Mouse (Mus musculus): ENCODE data around the gene Ptprr.

The Ptprr gene

DNA sequence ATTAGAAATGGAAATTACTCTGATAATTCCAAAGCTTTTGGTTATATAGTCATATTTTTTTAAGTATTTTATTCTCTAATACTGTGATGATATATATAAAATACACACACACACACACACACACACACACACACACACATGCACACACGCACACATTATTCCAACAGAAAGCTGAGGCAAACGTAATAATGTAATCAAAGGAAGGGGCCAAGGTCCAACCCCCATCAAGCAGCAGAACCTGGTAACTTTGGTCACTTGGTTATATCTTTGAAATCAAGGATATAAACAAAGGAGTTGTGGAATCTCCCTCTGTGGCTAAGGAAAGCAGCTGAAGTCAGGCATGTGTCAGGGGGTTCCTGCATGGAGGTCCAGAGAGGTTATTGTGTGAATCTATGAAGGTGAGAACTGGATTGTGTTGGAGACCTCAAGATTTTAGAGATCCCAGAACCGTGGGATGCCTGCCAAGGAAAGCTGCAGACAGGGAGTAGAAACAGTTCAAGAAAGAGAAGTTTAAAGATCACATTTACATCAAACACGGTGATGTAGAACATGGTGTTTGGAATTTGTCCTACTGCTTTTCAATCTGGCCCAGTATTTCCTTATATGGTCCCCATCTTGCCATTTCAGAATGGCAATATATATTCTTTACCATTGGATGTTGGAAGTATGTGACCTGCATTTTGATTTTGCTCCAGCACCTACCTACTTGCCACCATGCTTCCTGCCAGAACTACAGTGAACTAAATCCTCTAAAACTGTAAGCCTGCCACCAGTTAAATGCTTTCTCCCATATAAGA, 98.1 kb downstream of the Ptprr start:
- no peak for DNase-seq (ENCODE audit: low spot score)

DNA sequence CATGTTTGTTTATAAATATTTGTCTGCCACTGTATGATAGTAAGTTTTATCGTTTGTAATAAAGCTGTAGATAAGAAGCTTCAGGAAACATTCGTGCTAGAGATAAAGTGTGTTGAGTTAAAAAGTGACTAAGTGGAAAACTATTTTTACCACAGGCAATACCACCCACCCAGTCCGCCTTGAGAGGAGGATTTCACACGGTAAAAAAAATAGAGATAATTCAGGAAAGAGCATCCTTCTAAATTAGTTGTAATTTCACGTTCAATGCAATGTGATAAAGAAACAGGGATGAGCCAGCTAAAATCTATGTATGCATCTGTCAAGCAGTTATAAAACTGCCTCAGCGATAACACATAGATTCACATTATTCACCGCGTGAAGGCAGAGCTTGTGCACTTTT, 99.0 kb downstream of the Ptprr start:
- no peak for DNase-seq (ENCODE audit: low spot score)

DNA sequence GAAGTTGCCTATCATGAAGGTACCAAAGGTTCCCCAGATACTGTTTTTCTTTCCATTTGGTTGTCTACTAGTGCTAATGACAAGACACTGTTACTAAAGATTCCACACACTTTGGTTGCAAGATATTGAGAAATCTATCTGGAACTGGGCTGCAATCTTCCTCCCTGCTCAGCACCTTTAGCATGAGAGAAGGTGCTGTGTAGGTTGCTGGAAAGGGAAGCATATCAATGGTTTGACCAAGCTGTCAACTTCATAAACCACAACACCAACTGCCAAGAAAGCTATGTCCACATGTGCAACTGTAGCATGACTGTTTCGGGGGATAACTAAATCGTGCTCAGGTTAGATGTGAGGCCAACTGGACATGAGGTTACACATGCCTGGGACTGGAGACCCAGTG, 103.5 kb downstream of the Ptprr start:
- DNase-seq (ENCODE audit: low spot score): no peak

DNA sequence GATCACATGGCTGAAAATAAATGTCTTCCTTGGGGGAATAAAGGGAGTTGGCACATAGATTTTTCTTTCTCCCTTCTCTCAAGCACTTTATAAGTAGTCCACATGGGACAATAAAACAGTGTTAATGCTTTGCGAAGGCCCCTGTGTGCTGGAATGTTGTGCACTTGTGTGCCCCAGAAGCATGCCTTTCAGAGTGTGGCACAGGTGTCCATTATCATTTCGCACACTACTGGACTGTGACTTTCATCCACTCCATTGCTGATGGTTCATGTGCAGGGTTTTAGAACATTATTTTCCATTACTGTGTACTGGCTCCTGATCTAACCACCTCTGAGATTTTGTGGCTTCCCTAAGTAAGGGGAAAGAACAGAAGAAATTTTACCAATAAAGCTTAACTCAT, 105.8 kb downstream of the Ptprr start:
- DNase-seq (ENCODE audit: low spot score): no peak

DNA sequence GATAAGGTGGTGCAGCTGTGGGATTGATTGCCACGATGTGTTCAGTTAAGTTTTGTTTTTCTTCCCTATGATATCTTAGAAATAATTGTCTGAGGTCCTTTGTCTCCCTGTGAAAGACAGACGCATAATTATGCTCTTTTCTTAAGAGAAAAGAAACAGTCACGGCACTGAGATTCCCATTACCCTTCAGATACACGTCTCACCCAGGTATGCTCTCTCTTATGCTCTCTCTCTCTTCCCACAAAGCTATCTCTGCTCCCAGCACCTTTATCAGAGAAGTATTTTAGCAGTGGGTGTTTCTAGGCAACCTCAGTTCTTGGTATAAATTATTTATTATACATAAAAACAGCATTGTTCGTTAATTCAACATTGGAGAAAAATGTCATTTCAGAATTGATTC, 107.4 kb downstream of the Ptprr start:
- no peak for DNase-seq (ENCODE audit: low spot score)

DNA sequence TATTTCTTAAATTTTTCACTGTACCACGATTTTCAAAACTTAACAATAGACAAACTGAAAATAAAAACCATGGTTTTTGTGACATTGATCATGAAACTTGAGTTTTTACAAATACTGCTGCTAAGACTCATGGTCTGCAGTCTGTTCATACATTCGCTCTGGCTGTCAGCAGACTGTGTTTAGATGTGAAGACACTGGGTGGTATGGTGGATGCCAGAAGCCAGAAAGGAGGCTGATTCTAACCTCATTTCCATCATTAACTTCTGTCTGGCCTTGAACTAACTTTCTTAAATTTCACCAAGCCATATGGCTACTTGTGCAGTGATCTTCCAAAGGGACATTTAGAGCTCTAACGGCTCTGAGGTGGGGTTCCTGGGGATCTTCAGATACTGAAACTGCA, 112.4 kb downstream of the Ptprr start:
- no peak for DNase-seq (ENCODE audit: low spot score)

DNA sequence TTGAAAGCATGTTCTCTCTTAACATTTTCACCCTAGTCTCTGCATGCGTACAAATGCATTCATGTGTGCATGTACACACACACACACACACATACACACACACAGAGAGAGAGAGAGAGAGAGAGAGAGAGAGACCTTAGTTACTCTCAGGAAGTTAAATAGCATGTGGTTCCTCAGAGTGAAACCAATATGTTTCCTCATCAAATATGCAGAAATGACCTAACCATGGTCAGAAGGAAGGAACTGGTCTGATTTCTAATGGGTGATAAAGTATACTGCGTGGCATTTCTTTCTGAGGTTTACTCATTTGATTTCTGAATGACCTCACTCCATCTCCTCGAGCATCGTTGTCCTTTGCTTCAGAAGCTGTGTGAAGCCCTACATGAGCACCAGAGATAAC, 113.2 kb downstream of the Ptprr start:
- DNase-seq (ENCODE audit: low spot score): no peak

DNA sequence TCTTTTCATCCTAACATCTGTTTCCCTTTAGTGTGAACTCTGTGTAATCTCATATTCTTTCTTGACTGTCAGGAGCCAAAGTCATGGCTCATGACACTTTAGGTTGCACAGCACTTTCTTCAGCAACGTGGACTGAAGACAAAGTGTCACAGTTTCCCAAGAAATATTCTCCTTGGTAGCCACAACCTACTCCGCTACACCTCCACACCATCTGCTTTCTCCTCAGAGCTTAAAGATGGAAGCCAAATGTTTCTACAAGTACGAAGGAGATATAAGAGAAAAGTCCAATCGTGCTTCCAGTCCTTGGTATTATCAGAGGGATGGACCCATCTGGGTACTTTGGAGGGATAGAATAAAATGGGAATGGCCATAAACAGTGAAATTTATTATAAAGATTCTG, 114.2 kb downstream of the Ptprr start:
- DNase-seq (ENCODE audit: low spot score): no peak

DNA sequence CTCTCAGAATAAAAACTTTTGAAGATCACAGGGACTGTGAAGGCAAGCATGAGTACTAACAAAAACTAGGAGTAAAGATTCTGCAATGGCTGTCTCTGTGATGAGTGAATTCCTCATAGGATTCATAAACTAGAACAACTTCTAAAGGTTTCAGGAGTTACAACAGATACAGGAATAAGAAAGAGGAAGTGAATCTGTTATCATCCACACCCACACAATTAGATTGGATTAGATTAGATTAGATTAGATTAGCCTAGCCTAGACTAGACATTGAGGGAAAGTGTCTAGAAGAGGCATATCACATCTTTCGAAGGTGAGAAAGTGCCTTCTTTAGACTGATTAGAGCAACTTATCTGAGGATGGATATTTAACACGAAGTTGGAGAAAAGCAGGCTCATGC, 117.2 kb downstream of the Ptprr start:
- no peak for DNase-seq (ENCODE audit: low spot score)

DNA sequence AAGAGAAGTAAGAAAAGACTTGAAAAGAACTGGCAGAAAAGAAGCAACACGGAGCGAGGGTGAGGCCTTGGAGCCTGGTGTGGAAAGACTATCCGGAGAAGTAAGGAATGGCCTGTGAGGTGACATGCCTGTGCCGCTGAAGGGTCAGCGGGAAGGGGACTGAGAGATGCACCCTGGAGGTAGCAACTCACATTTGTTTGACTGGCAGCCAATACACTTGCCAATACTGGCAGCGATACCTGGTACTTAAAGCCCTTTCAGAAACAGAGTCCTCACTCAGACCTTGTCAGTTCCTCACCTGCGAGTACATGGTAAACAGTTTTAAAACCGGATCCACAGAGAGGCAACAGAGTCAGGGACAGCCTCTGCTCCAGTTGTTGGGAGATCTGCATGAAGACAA, 122.2 kb downstream of the Ptprr start:
- DNase-seq (ENCODE audit: low spot score): no peak

DNA sequence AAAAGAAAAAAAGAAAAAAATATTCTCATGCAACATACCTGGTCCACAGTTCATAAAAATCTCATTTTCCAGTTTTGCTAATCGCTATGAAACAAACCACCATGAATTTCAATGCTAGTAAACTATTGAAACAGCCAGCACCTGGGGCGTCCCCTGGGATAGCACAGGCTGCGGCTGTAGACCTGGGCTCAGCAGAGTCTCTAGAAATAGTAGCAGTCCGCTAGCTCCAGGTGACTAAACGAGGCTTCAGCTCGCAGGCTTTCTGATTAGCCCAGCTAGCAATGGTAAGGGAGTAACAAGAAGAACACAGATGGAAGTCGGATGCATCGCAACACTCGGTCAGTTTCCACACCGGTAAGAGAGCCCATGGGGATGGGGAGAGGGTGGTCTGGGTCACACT, 125.7 kb downstream of the Ptprr start:
- DNase-seq (ENCODE audit: low spot score): no peak

DNA sequence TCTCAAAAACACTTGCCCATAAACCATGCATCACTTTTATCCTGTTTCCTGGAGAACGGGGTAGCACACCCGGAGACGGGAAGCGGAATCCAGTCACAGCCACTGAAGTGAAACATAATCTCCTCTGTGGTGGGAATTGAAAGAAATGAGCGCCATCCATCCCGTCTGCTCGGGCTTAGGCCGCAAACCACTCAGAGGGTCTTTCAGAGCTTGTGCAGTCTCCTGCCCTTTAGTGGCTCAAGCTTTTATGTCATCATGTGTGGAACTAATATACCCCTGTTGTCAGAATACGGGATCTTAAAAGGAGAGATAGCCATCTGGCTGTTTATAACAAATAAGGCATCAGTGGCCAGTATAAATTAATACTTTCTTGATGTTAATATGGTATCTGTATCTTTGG, 128.1 kb downstream of the Ptprr start:
- DNase-seq (ENCODE audit: low spot score): no peak

DNA sequence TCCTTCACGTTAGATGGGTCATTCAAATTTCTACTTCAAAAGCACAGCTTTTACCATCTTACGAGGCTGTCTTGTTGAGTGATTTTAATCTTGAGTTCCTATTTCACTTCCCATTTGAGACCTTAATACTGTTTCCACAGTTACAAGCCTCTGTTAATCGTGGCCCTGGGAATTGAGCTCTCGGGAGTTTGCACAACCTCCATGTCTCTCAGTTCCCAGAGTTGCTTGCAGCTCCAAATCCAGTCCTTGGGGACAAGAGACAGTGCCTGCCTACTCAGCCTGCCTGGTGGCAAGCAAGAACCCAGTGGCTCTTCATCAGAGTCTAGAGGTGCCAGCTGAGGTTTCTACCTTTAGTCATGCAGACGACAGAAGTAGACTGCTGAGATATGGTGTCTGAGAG, 136.7 kb downstream of the Ptprr start:
- no peak for DNase-seq (ENCODE audit: low spot score)

DNA sequence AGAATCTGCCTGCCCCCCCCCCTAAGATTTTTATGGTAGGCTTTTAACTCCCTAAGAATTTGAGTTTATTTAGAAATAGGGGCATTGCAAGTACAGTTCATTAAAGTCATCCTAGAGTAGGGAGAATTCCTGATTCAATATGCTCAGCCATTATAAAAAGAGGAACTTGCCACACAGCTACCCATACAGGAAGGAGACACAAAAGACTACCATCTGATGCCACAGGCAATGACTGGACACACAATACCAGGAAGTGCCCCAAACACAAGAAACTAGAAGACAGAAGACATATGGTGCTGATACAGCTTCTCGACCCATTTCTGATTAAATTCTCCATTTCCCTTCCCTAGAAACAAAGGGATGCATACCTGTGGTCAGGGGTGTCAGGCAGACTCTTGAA, 138.7 kb downstream of the Ptprr start:
- no peak for DNase-seq (ENCODE audit: low spot score)

DNA sequence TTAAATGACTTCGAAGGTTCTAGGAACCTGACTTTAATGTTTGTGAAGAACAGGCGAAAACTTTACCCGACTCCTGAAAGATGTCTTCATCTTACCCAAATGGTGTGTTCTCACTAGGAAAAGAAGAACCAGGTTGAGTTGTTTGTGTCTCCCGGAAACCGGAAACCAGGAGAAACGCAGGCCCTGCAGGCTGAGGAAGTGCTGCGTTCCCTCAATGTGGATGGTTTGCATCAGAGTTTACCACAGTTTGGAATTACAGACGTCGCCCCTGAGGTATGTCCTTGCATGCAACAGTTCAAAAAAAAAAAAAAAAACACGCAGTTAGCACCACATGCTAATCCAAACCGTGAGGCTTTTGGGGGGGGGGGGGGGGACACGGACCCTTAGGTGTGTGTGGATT, 144.3 kb downstream of the Ptprr start:
- DNase-seq (ENCODE audit: low spot score): no peak

DNA sequence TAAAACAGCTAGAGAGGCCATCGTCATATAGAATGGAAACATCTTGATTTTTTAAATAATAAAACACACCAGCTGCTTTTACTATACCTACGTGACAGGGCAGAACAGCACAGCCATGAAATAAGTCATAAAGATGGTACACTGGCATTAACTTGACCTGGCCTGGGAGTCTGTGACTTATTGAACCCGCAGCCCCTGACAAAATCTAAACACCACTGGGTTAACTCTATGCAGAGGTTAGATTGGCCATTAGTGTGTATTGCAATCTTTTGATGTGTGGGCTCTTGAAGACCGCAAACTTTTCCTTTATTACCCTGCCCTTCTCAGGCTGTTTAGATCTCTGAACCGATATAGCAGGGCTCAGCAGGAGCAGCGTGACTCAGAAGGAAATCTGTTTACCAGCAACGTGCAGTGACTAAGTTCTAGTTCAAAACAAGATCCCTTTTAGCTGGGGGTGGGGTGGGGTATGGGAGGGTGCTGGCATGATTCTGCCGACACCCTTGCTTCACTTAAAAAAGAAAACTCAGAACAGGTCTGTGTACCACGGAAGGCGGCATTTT, 157.4 kb downstream of the Ptprr start:
- no peak for DNase-seq (ENCODE audit: low spot score)

DNA sequence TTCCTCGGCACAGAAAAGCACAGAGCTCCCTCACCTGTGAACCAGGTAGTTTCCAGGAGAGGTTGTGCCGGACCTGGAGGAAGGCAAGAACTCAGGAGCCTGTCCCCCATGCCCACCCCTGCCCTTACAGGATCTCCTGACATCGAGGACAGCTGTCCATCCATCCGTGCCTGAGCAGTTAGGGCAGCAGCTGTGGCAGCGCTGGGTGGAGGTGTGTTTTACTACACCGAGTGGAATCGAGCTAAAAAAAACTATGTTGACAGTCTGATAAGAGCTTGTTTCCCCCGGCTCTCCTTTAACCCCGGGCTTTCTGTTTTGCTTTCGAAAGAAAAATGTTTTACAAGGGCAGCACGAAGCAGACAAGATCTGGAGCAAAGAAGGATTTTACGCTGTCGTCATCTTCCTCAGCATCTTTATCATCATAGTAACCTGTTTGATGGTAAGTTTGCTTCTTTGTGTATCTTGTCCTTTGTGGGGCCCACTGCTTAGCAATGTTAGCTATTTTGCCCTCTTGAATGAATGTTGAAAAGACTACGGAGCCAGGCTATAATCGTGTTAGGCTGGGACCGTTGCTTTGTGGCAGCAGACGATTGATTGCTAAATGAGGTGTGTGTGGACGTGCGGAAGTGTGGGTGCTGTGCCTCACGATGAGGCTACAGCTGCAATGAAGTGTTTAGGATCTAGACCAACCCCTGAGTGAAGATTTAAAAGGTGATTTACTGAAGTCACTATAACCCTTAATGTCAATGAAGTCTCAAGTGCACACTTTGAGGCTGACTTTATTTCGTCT, 159.6 kb downstream of the Ptprr start:
- DNase-seq (ENCODE audit: low spot score): no peak

DNA sequence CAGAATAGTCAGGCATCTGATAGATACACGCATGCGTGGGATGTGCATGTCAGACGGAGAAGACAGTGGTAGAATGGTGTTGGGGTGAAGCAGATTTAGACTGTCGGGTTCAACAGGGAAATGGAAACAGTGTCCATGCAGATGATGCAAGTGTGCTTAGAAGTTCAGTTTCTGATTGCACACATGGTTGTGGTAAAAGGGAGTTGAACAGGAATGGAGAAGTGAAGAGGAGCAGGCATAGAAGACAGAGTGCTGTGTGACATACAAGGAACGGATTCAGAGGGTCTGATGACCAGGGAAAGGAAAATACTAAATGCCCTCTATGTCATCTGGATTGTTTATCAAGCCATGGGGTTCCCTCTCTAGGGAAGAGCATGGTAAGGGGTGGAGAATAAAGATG, 163.2 kb downstream of the Ptprr start:
- no peak for DNase-seq (ENCODE audit: low spot score)

DNA sequence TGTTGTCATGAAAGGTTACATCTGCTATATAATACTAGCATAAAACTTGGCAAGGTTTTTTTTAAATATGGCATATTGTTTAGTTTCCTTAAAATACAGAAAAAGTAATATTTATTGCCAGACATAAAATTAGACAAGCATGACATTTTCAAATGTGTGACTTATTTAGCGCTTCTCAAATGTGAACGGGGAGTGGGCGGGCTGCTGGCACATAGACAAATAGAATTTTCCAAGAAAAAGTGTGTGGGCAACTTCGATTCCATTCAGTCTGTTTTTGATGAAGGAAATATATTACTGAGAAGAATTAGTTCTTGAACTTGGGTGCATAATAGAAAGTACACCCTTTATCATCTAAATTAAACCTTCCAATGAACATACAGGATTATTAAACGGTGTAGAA, 164.2 kb downstream of the Ptprr start:
- no peak for DNase-seq (ENCODE audit: low spot score)

DNA sequence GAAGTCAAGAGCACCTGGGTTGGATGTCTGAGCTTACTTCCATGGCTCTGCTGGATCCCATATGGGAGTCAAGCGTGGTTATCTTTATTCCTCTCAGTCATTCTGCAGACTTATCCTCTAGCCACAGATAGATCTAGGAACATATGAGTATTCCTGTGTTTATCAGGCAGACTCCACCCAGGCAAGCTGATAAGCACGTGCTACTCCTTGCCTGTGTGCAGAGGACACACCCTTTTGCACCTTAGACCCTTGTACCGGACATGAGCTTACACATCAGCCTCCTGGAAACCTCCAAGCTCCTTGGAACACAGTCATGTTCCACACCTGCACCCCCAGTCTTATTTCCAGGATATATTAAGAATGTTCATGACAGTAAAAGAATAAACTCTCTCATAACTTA, 165.2 kb downstream of the Ptprr start:
- DNase-seq (ENCODE audit: low spot score): no peak

DNA sequence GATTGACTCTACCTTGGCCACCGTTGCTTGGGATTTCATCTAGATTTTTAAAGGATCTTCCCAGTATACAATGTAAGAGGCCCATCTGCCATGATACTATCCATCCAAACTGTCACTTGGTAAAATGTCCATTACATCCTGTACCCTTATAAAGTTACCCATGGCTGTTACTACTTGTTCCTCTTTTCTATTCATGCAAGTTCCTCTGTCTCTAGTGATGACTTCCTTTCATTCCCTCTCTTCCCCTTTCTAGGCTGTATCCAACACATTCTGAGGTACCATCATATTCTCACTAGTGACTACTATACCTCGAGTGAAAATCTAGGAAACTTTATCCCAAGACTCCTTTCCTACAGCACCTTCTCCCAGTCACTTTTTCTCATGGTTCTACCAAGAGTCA, 173.7 kb downstream of the Ptprr start:
- DNase-seq (ENCODE audit: low spot score): no peak

DNA sequence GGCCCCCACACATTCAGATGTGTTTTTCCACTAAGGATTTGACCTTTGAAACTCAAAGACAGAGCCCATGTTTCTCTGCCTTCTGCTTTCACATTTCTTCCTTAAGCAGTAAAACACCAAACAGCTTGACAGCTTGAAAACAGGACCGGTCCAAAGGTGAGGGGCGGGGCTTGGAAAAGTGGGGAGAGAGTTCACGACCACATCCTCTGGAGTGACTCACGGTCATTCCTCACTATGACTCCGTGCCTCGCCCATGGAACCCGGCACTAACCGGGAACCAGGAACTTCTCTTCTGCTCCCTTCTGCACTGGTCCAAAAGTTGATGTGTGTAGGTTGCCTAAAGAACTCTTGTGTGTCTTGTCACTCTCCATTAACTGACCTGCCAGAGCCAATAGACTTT, 174.3 kb downstream of the Ptprr start:
- DNase-seq (ENCODE audit: low spot score): no peak

DNA sequence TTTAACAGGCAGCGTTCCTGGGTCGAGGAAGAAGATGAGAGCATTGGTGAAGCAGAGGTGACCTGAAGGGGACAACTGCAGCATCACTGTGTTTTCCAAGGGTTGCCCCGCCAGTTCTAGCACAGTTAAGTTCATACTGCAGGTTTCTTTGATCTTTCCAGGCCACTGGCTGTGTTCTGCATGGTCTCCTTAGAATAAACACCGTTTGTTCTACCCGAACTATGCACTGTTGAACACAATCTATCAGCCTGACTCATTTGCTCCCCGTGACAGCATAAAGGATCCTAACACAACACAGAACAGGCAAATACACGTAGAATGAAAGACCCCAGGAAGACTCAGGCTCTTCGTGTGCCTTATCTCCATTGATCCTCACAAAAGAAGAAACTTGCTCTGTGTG, 176.4 kb downstream of the Ptprr start:
- no peak for DNase-seq (ENCODE audit: low spot score)
